Mouse (Mus musculus) stomach, postnatal 0 days (tissue): Measurements from ENCODE around the gene Rnf168.

ENCODE experiments used
- CTCF ChIP-seq: IDR thresholded peaks from 2 replicates; pipeline ENCODE4 v1.5.1; 2016; ENCODE audit warnings: antibody characterized with exemption, low read depth, mild to moderate bottlenecking, moderate library complexity
- EP300 ChIP-seq: optimal IDR thresholded peaks from 2 replicates; pipeline ENCODE3; 2016; ENCODE audit warnings: antibody characterized with exemption

DNA sequence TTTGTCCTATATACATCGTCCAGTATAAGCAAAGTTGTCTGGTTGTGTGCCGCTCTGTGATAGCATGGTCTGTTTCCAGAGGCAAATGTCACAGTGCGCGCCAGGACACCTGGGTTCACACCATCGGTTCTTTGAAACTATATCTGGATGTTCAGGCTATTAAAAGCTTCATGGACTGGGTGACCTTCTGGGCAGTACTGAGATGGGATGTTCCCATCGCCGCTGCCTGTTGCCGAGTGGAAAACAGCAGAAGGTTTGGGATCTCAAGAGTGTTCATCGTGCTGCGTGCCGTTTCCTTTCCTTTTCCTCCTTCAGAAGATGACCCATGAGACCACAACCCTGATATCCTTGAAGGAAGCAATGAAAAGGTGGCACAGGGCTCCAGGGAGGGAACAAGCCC, 6.0 kb upstream of the Rnf168 start, which contains the start of gene Smco1:
- TF ChIP-seq CTCF (no peak), EP300 (no peak)
